Mouse (Mus musculus) hindbrain, embryonic 11.5 days (tissue): ENCODE measurements around the gene Zfp786. TPM values are rescaled to one million over a fixed set of nuclear protein-coding genes. Genes with fewer than 3 reads are reported as not detected.
A peak's percentile ranks its signal among the peaks of the same experiment; 100 is the strongest.
"Not testable (repeated sequence)": the region's sequence is repeated elsewhere in the genome, so short reads cannot be mapped to it uniquely, and the experiment has no call there.

ENCODE experiments used
- ATAC-seq: fragments of 200-750 bp; cut with Nextera tagmentation; 2 replicates; pipeline ENCODE4 v1.8.0; 2017; ENCODE audit warnings: mild to moderate bottlenecking, moderate TSS enrichment, moderate library complexity; ENCODE audit not compliant: low FRiP score
- DNase-seq: peaks from one replicate; pipeline ENCODE4 v3.0.0-alpha.2; 2015; ENCODE audit warnings: low spot score
- H3K27ac ChIP-seq: fragments of 300-500 bp; sonication (generic); 2 replicates; pipeline ENCODE4 v1.5.1; 2014; ENCODE audit warnings: mild to moderate bottlenecking, low read depth, low read length
- H3K27me3 ChIP-seq: fragments of 300-500 bp; sonication (generic); 2 replicates; pipeline ENCODE4 v1.6.1; 2014; ENCODE audit warnings: mild to moderate bottlenecking, low read length, moderate library complexity, mixed read lengths; ENCODE audit not compliant: control insufficient read depth, insufficient read depth
- H3K36me3 ChIP-seq: fragments of 300-500 bp; sonication (generic); 2 replicates; pipeline ENCODE4 v1.6.1; 2014; ENCODE audit warnings: mild to moderate bottlenecking, low read length, moderate library complexity, mixed read lengths; ENCODE audit not compliant: control insufficient read depth, insufficient read depth
- H3K4me1 ChIP-seq: fragments of 300-500 bp; sonication (generic); replicated peaks from 2 replicates; pipeline ENCODE4 v1.6.1; 2014; ENCODE audit warnings: low read length, mixed read lengths; ENCODE audit not compliant: control insufficient read depth, insufficient read depth
- H3K4me2 ChIP-seq: fragments of 300-500 bp; sonication (generic); replicated peaks from 2 replicates; pipeline ENCODE4 v1.6.1; 2014; ENCODE audit warnings: mild to moderate bottlenecking, low read depth, low read length
- H3K4me3 ChIP-seq: fragments of 300-500 bp; sonication (generic); 2 replicates; pipeline ENCODE4 v1.5.1; 2014; ENCODE audit warnings: low read depth, low read length
- H3K9ac ChIP-seq: fragments of 300-500 bp; sonication (generic); 2 replicates; pipeline ENCODE4 v1.6.1; 2014; ENCODE audit warnings: low read depth, low read length
- H3K9me3 ChIP-seq: fragments of 300-500 bp; sonication (generic); 2 replicates; pipeline ENCODE4 v1.6.1; 2016; ENCODE audit warnings: low read length; ENCODE audit not compliant: control insufficient read depth
- WGBS: fragments of 180-500 bp; shearing (Covaris S2); extraction: QIAGEN DNeasy Blood & Tissue Kit; methylation state at CpG from one replicate; pipeline ENCODE4 v1.1.7; 2014; 5-methylcytosine and 5-hydroxymethylcytosine counted together
- microRNA counts: library from miRNA; unstranded; fragments of <30 nt; microRNA quantifications from one replicate; lab custom pipeline; 2015
- polyA plus RNA-seq: library from polyadenylated mRNA; unstranded; fragments of >200 nt; fragmentation: Nextera tagmentation; extraction: Ambion mirVana; gene quantifications from 2 replicates; pipeline ENCODE4 v1.2.1, GENCODE M21; 2014

Gene Zfp786
- polyA plus RNA-seq, 1 experiment from 2014 or later: 6.6 TPM

DNA sequence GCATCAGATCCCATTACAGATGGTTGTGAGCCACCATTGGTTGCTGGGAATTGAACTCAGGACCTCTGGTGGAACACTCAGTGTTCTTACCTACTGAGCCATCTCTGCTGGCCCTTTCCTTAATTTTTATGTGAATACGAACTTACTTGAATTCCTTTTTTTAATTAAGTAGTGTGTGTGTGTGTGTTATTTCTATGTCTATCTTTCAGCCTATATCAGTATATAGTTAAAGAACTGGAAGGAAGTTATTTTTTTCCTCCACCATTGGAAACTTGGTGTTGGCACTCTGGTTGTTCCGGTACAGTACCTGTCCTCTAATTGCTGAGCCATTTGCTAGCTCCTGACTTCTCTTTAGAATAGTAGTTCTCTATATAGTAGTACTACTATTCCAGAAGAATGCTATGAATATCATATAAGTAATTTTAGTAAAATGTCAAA lies 50.1 kb downstream of the Zfp786 start:
- WGBS: 14% methylated on average over 2 of the region's 2 CpGs
- Histone ChIP-seq H3K4me1 (no peaks in the 10 kb centered on the region), H3K4me3 (peak overlapping the region; percentile 45), H3K9ac (no peak overlapping the region), H3K4me2 (peak overlapping the region; percentile 32; the same call in 1 of the 2 replicates), H3K27ac (no peak overlapping the region), H3K9me3 (no peaks in the 10 kb centered on the region), H3K27me3 (no peaks in the 10 kb centered on the region), H3K36me3 (no peaks in the 10 kb centered on the region)
- DNase-seq (no peak), ATAC-seq (peak; percentile 41; the same call in 1 of the 2 replicates)

- not testable (repeated sequence) for H3K27me3 ChIP-seq, H3K9ac ChIP-seq, H3K9me3 ChIP-seq, H3K36me3 ChIP-seq, H3K4me1 ChIP-seq, H3K4me3 ChIP-seq, H3K4me2 ChIP-seq, H3K27ac ChIP-seq, ATAC-seq
- WGBS: 67% methylated on average over 7 of the region's 19 CpGs
- DNase-seq: peak; percentile 14
These were observed 58.9 kb downstream of the Zfp786 start for GRCm38 (mm10) chr6:47771760-47772159.

- H3K4me3 ChIP-seq, H3K27me3 ChIP-seq, H3K36me3 ChIP-seq, H3K4me2 ChIP-seq, ATAC-seq, H3K9me3 ChIP-seq, H3K9ac ChIP-seq, H3K4me1 ChIP-seq, DNase-seq, H3K27ac ChIP-seq: not testable (repeated sequence)
- 69% methylated on average over 12 of the region's 12 CpGs for WGBS
These were observed 59.6 kb downstream of the Zfp786 start for GRCm38 (mm10) chr6:47771113-47771512.

GRCm38 (mm10) chr6:47769861-47770260 lies 60.8 kb downstream of the Zfp786 start:
- not testable (repeated sequence) for DNase-seq, H3K9me3 ChIP-seq, H3K4me3 ChIP-seq, ATAC-seq, H3K27me3 ChIP-seq, H3K4me1 ChIP-seq, H3K9ac ChIP-seq, H3K4me2 ChIP-seq, H3K27ac ChIP-seq, H3K36me3 ChIP-seq
- 73% methylated on average over 4 of the region's 4 CpGs for WGBS

MicroRNAs encoded within 50 kb of the gene (microRNA counts, 519-probe panel; counts per million panel counts)
- microRNA mmu-miR-704 (lab: Ali Mortazavi, UCI): not detected

Other genes starting within 250 kb of the Zfp786 start
- gene Ezh2, start 235.5 kb downstream of the Zfp786 start, polyA plus RNA-seq: 177 and 195 TPM in 2 replicates
- gene Pdia4, start 17.4 kb downstream of the Zfp786 start, polyA plus RNA-seq: 282 and 285 TPM in 2 replicates
- gene Zfp398, start 4.8 kb upstream of the Zfp786 start, polyA plus RNA-seq: 9.1 and 13.8 TPM in 2 replicates
- gene Zfp282, start 46.3 kb upstream of the Zfp786 start, polyA plus RNA-seq: 13.1 and 13.2 TPM in 2 replicates
- 9.9 and 13.9 TPM in 2 replicates for gene Zfp212, start 89.6 kb upstream of the Zfp786 start, polyA plus RNA-seq
- 7.1 and 9.8 TPM in 2 replicates for gene Zfp956, start 122.5 kb upstream of the Zfp786 start, polyA plus RNA-seq
- gene Zfp777, start 218.0 kb upstream of the Zfp786 start, polyA plus RNA-seq: 9.3 and 9.7 TPM in 2 replicates